Mouse (Mus musculus) lung, adult 2 months (tissue): ENCODE data around the gene Crbn.

Source experiments
- CTCF ChIP-seq: fragments of 200-500 bp; IDR thresholded peaks from 2 replicates; pipeline ENCODE4 v1.5.1; 2011; ENCODE audit warnings: mild to moderate bottlenecking, low read length, control low read depth; ENCODE audit not compliant: insufficient read depth
- POLR2A ChIP-seq: fragments of 200-500 bp; IDR thresholded peaks from 2 replicates; pipeline ENCODE4 v1.6.1; 2011; ENCODE audit warnings: low read depth, mild to moderate bottlenecking, control low read depth, low read length, borderline replicate concordance; ENCODE audit errors: extremely low read depth

- TF ChIP-seq CTCF: no peak
- TF ChIP-seq POLR2A: no peak
Measured at GRCm38 (mm10) chr6:106748887-106749388, 50.9 kb downstream of the Crbn start, which contains the start of gene Il5ra.
